Mouse (Mus musculus): ENCODE data around the gene Pde4b.
A peak's percentile ranks its signal among the peaks of the same experiment; 100 is the strongest.

Gene Pde4b

DNA sequence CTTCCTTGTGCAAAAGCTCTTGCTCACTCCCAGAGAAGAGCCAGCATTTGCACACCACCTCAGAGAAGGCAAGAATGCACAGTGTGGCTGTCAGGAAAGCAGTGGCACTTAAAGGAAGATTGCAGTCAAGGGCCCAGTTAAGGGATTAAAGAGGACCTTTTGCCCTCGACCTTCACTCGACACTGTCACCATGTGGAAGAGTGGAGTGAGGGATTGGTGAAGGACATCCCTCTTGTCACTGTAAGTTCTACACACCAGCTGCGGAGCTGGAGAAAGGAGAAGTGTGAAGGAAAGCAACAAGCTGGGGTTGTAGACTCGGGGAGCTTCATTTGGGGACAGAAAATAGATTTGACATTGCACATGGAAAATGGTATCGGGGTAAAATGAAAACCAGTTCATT is 89.9 kb downstream of the Pde4b start:
- no peak for DNase-seq (ENCODE audit: low spot score)

DNA sequence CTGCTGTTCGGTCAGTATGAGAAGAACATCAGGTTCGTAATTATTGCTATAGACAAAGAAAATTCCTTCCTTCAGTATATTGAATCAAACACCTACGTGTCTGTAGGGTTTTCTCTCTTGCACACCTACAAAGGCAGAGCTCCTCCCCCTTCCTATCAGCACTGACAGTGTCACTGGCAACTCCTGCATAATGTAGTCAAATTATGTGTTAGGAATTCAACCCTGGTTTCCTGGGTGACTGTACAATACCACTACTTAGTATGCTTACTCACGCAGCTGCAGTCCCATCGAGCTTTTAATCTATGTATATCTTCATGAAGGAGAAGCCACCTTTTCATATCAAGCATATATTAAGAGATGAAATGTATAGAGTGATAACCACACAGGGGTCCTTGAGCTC is 99.5 kb downstream of the Pde4b start:
- DNase-seq (ENCODE audit: low spot score): no peak

DNA sequence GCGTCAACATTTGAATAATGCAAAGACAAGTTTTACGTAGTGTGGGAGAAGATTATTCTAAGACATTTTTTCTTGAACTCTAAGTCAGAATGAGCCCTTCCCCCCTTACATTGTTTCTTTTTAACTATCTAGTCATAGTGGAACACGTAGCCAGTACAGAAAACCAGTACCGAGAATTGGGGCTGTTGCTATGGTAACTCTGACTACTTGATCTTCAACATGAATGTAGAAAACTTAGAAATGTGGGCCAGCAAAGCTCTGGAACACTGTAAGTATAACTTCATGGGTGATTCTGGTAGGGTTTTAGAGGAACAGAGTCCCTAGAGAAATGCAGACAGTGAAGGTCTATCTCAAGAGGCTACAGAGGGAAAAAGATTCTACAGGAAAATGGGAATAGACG is 110.4 kb downstream of the Pde4b start:
- no peak for DNase-seq (ENCODE audit: low spot score)

DNA sequence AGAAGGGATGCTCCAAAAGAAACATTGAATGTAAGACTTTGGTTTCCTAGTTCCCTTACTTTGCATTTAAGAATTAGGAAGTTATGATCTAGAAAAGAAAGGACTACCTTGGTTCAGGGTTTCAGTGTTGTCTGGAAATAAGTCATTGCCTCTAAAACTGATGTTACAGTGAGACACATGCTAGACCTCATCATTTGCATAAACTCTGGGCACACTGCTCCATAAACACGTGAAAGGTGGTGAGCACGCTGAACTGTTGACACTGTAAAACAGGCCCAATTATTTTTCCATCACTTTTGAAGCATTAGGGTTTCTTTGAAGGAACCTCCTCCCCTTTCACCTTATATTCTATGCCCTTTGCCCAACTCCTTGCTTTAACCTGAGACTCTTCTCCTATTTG is 122.4 kb downstream of the Pde4b start:
- DNase-seq (ENCODE audit: low spot score): no peak

DNA sequence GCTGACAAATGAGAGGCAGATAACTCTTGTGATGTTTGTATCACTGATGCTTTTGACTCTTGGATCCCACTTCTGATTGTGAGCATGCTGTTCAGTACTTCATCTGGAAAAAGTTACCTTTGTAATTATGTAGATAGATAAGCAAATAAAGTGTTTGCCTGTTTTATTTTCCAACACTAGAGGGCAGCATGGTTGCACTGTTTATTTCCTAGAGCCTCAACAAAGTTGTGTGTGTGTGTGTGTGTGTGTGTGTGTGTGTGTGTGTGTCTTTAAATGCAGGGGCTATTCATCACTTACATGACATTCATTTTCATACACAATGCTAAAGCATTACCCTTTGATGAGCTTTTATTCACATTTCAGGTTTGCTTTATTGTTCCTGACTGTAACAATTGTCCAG is 139.4 kb downstream of the Pde4b start:
- DNase-seq (ENCODE audit: low spot score): no peak

DNA sequence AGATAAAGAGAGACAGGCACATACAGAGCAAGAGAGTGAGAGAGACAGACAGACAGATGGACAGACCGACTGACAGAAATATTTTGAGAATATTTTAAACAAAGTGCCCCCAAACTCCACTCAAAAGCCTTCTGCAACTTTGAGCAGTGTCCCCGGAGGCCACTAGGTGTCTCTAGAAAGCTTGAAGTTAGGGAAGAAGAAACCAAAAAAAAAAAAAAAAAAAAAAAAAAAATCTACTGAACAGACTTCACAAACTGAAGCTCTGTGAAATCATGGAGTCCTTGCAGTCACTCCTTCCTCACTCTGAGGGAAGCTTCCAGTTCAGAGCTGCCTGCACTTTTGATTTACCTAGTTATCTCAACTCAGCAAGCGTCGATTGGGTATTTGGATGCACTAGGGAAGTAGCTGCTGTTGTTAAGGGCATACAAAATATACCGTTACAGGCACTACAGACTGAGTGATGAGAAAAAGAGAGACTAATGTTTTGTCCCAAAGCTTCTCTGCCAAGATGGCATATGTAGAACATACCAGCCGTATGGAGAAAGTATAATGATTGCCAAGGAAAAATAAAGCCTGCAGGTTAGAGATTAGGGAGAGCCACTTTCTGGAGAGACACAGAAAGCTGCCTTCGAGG is 141.7 kb downstream of the Pde4b start:
- DNase-seq (ENCODE audit: low spot score): peak; percentile 56

DNA sequence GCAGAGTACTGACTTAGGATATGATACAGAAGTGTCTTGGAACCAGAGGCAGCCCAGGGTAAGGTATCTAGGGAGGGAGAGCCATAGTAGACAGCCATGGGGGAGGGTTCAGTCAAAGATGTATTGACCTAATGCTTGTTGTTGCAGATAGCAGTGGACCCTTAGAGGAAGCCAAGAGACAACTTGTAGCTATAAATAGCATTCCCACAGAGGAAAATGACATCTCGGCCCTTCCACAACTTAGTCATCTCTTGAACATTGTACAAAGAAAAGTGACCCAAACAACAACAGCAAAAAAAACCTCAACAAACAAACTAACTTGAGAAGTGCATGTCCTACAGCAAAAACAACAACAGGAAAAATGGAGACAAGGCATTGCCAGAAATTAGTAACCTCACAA is 143.6 kb downstream of the Pde4b start:
- no peak for DNase-seq (ENCODE audit: low spot score)

DNA sequence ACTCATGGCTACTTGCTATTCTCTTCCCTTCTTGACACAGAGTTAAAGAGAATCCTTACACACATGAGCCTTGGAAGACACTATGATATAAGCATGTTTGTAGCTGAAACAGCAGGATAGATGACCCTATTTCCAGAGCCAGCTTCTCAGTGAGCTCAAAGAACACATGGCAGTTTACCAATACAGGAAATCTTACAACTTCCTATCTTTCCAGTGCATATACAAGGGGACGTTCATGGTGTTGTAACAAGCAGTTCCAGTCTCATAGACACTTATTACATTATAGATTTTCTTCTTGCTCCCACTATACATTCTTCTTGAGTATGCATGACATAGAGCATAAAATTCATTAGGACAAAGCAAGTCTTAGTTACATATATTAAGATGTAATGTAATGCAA is 146.3 kb downstream of the Pde4b start:
- DNase-seq (ENCODE audit: low spot score): no peak

DNA sequence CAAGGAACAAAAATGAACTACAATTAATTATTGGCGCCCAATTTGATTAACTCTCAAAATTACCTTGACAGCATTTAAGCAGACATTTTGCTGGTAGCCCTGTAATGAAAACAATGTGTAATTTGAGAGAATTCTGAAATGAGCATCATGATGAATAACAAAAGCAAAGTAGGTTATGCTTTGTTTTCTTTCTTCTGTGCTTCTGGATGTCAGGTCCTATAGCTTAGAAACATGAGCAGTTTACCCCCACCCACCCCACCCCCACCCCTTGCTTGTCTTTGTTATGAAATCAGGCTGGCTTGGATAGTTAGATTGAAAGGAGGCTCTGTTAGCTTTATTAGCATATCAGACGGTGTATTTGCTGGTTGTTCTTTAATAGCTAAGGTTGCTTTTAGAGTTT is 147.8 kb downstream of the Pde4b start:
- DNase-seq (ENCODE audit: low spot score): no peak

DNA sequence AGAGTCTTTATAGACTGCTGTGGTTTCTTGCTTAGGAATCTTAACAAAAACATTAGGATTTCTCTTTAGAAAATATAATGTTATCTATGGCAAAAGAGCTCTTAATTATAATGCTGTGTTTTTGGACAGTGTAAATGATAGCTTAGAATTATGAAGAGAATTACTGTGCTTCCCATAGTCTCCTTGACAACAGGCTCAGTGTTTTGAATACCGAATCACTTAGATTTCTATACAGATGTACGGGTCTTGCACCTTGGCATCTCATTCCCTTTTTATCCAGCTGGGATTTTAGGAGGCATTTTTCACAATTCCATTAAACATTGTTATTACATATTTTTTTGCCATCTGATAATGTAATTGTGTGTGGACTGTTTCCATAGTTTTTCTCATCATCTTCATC is 151.8 kb downstream of the Pde4b start:
- DNase-seq (ENCODE audit: low spot score): no peak

DNA sequence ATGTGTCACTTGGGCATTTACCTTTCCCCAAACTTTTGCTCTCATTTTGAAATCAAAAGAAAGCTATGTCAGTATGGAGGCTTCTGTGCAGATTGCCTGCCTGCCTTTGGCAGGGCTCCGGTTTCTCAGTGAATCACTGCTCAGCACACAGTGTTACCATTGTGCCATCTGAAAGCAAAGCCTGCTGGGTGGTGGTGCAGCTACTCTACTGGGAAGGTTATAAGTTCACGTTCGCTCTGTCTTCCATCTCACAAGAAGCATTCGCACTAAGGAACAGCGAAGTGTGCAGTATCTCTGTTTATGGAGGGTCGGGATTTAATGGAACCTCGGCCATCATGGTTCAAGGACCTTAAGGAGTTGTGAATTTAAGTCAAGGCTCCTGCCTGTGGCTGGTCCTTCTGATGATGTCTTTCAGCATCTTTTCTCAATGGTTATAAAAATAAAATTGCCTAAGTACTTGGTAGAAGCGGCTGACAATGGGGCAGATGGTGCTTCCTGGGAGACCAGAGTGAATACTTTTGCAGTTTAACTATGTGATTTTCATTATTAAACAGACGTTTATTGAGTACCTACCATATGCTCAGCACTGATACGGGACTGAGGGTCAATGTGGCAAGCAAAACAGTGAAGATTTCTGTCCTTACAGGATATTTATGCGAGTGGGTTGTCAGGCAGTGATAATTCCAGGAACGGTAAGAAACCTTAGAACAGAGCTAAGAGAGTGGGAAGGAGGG is 152.5 kb downstream of the Pde4b start:
- no peak for DNase-seq (ENCODE audit: low spot score)

DNA sequence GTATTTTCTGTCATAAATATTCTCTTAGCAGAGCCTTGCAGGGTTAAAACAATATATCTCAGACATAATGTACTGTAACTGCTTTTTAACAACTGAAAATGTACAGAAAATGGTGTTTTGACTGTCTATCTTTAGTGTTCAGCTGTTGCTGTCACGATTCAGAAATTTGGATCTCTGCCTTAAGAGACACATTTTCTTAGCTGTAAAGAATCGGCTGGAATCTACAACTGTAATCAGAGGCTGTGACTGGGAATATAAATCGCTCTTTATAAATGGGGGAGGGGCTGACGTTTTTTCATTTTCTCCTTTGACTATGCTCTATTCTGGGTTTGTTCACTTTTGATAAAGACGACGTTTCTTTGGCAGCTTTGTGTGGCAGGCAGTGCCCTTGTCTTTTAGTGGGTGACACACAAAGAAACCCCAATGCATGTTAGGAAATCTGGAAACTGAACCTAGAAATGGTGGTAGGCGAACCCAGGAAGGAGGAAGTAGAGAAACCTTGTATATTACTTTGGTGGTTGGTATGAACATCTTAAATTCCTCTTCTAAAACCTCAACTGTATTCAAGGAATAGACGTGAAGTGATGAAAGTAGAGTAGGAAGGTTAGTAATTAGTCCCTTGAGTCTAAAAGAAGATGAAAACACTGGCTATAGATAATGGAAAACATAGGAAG is 153.5 kb downstream of the Pde4b start:
- DNase-seq (ENCODE audit: low spot score): no peak

DNA sequence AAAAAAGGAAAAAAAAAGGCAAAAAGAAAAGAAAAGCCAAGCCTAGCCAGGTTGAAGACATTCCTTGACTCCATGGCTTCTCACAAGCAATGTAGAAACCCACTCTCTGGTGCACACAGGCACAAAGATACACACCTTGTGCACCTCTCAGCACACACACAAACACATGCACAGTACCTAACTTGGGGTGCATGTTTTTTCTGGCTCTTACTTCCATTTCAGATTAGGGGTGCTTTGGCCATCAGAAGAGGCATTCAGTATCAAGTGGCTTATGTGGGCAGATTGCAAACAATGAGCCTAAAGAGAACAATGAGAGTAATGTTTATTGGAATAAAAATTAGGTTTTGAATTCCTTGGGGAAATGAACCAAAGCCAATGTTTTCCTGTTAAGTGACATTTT is 166.7 kb downstream of the Pde4b start:
- DNase-seq (ENCODE audit: low spot score): no peak

DNA sequence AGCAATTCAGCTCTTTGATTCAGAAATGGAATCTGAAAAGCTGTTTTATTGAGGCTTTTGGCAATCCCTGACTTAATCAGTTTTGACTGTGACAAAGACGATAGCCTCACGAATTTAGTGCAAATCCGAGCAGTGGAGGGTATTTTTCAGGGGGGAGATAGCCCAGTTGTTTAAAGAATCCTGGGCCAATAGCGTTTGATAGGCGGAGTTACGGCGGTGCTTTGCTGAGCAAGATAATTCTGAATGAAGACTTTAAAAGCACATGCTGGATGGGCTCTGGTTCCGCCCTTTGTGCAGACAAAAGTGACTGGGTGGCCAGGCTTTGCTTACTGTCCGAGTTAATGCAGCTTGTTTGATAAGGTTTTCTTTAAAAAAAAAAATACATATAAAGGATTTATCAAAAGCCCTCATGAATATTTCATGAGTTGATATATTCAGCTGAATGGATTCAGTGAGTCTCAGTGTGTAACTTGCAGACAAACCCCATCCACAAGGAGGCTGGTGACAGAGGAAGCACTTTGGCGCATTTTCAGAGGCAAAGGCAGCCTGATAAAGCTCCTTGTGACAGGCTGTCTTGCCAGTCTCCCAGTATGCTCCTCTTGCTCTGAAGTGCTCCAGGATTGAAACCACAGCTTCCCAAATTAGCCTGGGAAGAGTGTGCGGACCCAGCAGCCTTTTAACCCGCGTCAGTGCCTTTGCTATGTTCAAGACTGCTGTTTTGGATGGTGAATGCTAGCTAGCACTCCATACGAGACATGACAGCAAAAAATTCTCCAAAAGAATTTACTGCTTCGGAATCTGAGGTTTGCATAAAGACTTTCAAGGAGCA is 167.3 kb downstream of the Pde4b start:
- DNase-seq (ENCODE audit: low spot score): no peak

DNA sequence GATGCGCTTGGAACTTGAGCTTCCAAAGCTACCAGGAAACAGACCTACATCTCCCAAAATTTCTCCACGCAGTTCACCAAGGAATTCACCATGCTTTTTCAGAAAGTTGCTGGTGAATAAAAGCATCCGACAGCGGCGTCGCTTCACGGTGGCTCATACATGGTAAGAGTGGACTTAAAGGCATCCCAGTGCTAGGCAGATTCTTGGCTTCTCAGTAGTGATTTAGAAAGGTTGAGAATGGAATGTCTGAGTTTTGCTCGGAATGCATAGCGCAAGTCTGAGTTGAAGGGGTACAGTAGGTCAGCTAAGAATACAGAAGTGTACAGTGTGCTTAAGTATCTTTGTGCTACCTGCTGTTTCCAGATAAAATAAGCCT is 167.9 kb downstream of the Pde4b start:
- no peak for DNase-seq (ENCODE audit: low spot score)

DNA sequence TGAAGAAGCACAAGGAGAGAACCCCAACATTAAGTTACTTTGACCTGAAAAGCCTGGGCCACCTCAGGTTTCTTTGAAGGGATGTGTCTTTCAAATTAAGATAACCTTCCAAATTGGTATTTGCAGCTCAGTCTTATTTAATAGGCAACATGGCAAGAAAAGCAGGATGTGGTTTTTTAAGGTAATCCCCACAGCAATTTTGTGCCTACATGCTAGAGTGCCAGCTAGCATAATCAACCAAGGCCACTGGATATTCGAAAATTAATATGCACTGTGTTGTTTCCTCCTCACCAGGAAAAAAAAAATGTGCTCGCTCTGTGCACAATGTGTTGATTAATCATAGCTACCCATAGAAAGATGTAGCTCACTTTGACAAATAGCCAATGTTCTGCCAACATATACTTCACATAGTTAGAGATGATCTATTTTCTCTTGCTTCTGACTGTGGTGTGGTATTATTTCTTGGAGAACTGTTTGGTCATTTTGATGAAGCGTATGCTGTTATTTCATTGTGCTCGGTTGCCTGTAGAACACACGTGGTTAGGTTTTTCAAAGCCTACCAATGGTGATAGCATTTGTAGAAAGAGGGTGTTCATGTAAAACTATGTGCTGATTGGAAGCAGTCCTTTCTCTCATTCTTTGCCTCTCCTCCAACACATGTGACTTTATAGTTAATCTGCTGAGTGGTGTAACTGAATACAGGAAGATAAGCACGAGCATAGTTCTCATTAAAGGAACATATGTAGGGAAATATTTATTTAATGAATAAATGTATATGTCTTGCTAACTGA is 169.0 kb downstream of the Pde4b start:
- no peak for DNase-seq (ENCODE audit: low spot score)

DNA sequence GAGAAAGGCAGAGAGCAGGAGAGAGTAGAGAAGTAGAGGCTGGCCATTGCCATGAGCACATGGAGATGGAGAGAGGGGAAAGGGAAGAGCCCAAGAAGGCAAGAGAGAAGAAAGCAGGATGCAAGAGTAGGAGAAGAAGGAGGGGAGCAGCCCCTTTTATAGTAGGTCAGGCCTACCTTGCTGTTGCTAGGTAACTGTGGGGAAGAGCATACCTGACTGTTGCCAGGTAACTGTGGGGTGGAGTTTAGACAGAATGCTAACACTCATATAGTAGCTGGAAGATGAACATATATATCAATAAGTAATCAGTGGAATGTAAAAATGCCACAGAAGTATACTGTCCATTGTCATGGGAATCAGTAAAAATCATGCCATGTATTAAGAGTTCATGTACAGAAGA is 172.9 kb downstream of the Pde4b start:
- no peak for DNase-seq (ENCODE audit: low spot score)

DNA sequence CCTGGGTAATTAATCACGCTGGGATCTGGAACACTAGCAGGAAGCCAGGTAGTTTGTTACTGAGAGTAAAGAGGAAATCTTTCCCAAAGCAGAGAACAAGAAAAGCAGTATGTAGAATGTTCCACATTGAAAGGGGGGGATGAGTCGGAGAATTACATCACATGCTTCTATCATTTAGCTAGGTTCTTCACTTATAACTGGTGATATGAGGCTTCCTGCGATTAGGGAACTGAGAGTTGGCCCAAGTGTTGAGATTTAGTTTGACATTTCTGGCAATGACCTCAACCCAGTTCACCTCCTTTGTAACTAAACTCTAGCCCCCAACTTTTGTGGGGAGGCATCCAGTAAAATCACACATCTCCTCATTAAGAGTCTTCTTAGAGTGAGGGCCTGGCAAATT is 185.0 kb downstream of the Pde4b start:
- no peak for DNase-seq (ENCODE audit: low spot score)

DNA sequence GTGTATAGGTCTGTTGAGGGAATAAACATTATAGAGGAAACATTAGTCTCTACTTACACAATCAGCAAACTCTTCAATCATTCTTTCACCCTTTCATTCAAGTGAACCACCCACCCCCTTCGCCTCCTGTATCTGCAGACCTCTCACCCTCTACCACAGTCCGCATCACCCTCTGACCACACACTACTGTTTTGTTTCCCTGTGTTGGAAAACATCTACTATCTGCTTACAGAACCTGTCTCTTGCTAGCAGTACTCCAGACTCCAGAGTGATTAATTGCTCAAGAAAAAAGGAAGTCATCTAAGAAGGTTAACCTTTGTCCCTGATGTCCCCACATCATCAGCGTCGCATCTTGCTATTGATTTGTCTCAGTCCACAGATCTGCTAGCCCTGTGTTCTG is 185.4 kb downstream of the Pde4b start:
- no peak for DNase-seq (ENCODE audit: low spot score)

DNA sequence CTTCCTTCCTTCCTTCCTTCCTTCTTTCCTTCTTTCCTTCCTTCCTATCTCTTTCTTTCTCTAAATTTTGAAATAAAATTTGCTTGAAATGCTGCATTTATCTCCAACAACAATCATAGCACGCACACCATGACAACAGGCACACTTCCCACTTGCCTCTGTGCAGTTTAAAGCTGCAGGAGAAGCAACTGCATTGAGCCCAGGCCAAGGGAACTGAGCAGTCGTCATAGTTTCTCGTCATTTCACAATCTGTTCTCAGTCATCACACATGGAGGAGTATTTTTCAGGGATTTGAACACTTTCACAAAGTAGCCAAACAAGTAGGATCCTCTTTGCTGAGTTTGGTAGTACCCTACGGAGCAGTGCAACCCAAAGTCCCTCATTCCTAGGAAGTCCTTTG is 188.4 kb downstream of the Pde4b start:
- no peak for DNase-seq (ENCODE audit: low spot score)

DNA sequence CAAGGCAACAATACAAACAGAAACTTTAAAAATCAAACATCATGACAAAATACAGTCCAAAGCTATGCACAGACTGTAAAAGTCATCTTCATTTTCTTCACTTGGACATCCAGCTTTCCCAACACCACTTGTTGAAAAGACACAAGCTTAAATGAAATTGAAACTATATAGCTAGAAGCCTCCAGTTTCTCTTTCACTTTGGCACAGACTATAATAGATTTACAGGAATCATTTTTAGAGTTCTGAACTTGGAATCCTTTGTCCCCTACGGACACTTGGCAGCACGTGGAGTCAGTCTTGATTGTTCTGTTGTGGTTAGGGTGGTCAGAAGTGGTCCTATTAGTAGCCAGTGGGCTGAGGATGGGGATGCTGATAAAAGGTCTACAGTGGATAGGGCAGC is 191.6 kb downstream of the Pde4b start:
- DNase-seq (ENCODE audit: low spot score): no peak

DNA sequence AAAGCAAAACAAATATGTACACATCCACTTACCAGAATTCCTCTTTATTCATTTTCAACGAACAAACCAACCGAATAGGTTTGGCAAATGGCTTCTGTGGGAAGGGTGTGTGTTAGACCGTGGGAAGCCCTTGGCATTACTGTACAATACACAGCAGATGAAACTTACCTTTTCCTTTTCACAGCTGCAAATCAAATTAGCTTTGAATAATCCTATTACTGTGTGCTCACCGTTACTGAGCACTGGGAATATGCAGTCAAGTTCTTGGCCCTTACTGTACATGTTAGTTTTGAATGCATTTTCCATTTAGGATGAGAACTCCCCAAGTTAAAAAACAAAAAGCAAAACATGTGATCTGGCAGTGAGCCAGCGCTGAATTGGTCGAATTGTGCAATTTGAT is 199.8 kb downstream of the Pde4b start:
- no peak for DNase-seq (ENCODE audit: low spot score)

Data from testis, postnatal 10 days (tissue).